7 mouse cellular contexts compared by ENCODE assay signal in the genomic region with DNA sequence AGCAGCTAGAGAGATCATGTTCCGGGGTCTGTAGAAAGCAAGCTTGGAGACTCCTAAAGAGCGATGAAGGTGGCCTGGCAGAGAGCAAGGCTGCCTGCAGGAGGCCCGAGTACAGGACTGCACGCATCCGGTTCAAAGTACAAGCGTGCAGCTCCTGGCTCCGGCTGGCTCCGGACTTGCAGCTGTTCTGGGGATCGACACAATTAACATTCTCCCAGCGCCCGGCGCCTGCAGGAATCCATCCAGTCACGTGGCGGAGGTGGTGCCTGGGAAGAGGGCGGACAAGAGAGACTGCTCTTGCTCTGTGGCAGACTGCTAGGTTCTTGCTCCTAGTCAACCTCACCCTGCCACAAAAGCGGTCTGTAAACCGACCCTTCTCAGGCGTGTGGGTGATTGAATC.
DNase-seq lines count a peak whose midpoint lies in the region; ATAC-seq lines count a peak whose summit lies in the region.

No protein-coding gene starts in this region.

- WGBS in forebrain, embryonic 11.5 days: under 1% methylated on average over 18 of the region's 18 CpGs
- under 1% methylated on average over 18 of the region's 18 CpGs for WGBS in heart, embryonic 14.5 days
- WGBS in limb, embryonic 15.5 days: 1% methylated on average over 18 of the region's 18 CpGs

- no peak overlapping the region for H3K4me3 ChIP-seq in forebrain, embryonic 11.5 days (ENCODE audit: low read depth, low read length)
- peak overlapping the region; percentile 14 to 24; a peak in 2 of 4 replicates for H3K4me3 ChIP-seq in heart, embryonic 14.5 days (ENCODE audit: control insufficient read depth in 1 of 2, insufficient read depth in 1 of 2, low read depth in 1 of 2, low read length in 2 of 2)
- peak overlapping the region; percentile 20 for H3K4me3 ChIP-seq in limb, embryonic 15.5 days

- peak overlapping the region; percentile 49 for H3K9ac ChIP-seq in forebrain, embryonic 11.5 days (ENCODE audit: low read length)
- peak overlapping the region; percentile 65 for H3K9ac ChIP-seq in heart, embryonic 14.5 days (ENCODE audit: low read length)
- no peak overlapping the region for H3K9ac ChIP-seq in limb, embryonic 15.5 days

- H3K4me1 ChIP-seq in forebrain, embryonic 11.5 days (replicated peaks; ENCODE audit: control insufficient read depth, insufficient read depth, low read length): peaks cover 4% of the 10 kb centered on the region; the same call in 1 of the 2 replicates
- peaks cover 12 to 20% of the 10 kb centered on the region in 2 experiments for H3K4me1 ChIP-seq in heart, embryonic 14.5 days (ENCODE audit: control insufficient read depth in 2 of 2, insufficient read depth in 2 of 2, low read length in 2 of 2)
- peaks cover 42% of the 10 kb centered on the region for H3K4me1 ChIP-seq in limb, embryonic 15.5 days

- H3K36me3 ChIP-seq in forebrain, embryonic 11.5 days (ENCODE audit: control insufficient read depth, insufficient read depth, low read length): no peaks in the 10 kb centered on the region
- no peaks in the 10 kb centered on the region for H3K36me3 ChIP-seq in heart, embryonic 14.5 days (ENCODE audit: control insufficient read depth, insufficient read depth, low read length)
- H3K36me3 ChIP-seq in limb, embryonic 15.5 days: no peaks in the 10 kb centered on the region

- peak; percentile 70 for DNase-seq in cerebellum, adult 11 months
- DNase-seq in forebrain, embryonic 11.5 days (ENCODE audit: low spot score): peak; percentile 93
- DNase-seq in kidney, postnatal 10 days: peak; percentile 94
- peak; percentile 11 for DNase-seq in naive thymus-derived CD4-positive, alpha-beta T cell, adult 2 months (ENCODE audit: low read depth)
- peak; percentile 83 for DNase-seq in testis, postnatal 10 days (ENCODE audit: low spot score)

- no peaks in the 10 kb centered on the region for H3K9me3 ChIP-seq in forebrain, embryonic 11.5 days (ENCODE audit: control insufficient read depth, low read length)
- H3K9me3 ChIP-seq in heart, embryonic 14.5 days (ENCODE audit: control insufficient read depth, low read length): no peaks in the 10 kb centered on the region
- H3K9me3 ChIP-seq in limb, embryonic 15.5 days: no peaks in the 10 kb centered on the region

- peak overlapping the region; percentile 42 for H3K4me2 ChIP-seq in forebrain, embryonic 11.5 days (ENCODE audit: low read depth, low read length, severe bottlenecking)
- H3K4me2 ChIP-seq in heart, embryonic 14.5 days (ENCODE audit: low read length): peak overlapping the region; percentile 58
- peak overlapping the region; percentile 46 for H3K4me2 ChIP-seq in limb, embryonic 15.5 days

- H3K27me3 ChIP-seq in forebrain, embryonic 11.5 days (ENCODE audit: control insufficient read depth, insufficient read depth, low read length): no peaks in the 10 kb centered on the region
- H3K27me3 ChIP-seq in heart, embryonic 14.5 days (ENCODE audit: control insufficient read depth, insufficient read depth, low read length): no peaks in the 10 kb centered on the region
- no peaks in the 10 kb centered on the region for H3K27me3 ChIP-seq in limb, embryonic 15.5 days

- peak overlapping the region; percentile 25; the same call in 1 of the 2 replicates for H3K27ac ChIP-seq in forebrain, embryonic 11.5 days (ENCODE audit: low read depth, low read length)
- H3K27ac ChIP-seq in heart, embryonic 14.5 days (replicated peaks in 1 of 2; ENCODE audit: control insufficient read depth in 1 of 2, insufficient read depth in 1 of 2, low read depth in 2 of 2, low read length in 2 of 2): peak overlapping the region; percentile 86 to 91
- peak overlapping the region; percentile 81 for H3K27ac ChIP-seq in limb, embryonic 15.5 days

- ATAC-seq in forebrain, embryonic 11.5 days (replicated peaks; ENCODE audit: low FRiP score): peak; percentile 87
- ATAC-seq in heart, embryonic 14.5 days (ENCODE audit: insufficient number of reproducible peaks, insufficient read depth, low FRiP score, low read depth): peak; percentile 76
- peak; percentile 83 for ATAC-seq in limb, embryonic 15.5 days (ENCODE audit: insufficient number of reproducible peaks, low FRiP score, low TSS enrichment, low read depth)

Comparison
In these comparisons a context has a peak if more than half of its experiments do, and no peak if none do; other contexts are left out.
1. DNase-seq: peak in every context shown above with its lines; median percentile 94 in kidney, postnatal 10 days; 93 in forebrain, embryonic 11.5 days; 83 in testis, postnatal 10 days; 70 in cerebellum, adult 11 months; 11 in naive thymus-derived CD4-positive, alpha-beta T cell, adult 2 months.
2. H3K27ac ChIP-seq: peak in every context shown above with its lines; median percentile 88 in heart, embryonic 14.5 days; 81 in limb, embryonic 15.5 days; 25 in forebrain, embryonic 11.5 days.